Mouse (Mus musculus) cerebellum, adult 8-10 months (tissue): Measurements from ENCODE around the gene Duox2.
"Not testable (repeated sequence)": the region's sequence is repeated elsewhere in the genome, so short reads cannot be mapped to it uniquely, and the experiment has no call there.

Source experiments
- DNase-seq: peaks from one replicate; pipeline ENCODE4 v3.0.0; 2022

The Duox2 gene

GRCm38 (mm10) chr2:122298096-122298499 is at the start of gene Duox2:
Gene Duox2 (minus strand): TSS chr2:122298449.
- DNase-seq: no peak

DNA sequence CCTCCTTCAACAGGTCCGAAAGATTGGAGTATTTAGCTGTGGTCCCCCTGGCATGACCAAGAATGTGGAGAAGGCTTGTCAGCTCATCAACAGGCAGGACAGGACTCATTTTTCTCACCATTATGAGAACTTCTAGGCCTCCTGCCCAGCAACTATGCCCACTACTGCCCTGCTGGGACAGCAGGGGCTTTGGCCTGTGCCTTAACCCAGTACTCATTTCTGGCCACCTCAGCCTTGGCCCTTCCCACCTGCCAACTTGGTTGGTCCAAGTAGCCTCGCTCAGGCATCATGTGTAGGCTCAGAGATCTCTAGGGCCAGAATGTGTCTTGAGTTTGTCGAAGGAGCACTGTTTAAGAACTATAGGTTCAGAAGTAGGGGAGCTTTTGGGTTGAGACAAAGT is 49.0 kb upstream of the Duox2 start:
- DNase-seq: peak; percentile 35

GRCm38 (mm10) chr2:122346164-122346563 is 47.9 kb upstream of the Duox2 start:
- peak; percentile 38 for DNase-seq

- DNase-seq: peak; percentile 33
These were observed 47.1 kb upstream of the Duox2 start for GRCm38 (mm10) chr2:122345106-122345893.

DNA sequence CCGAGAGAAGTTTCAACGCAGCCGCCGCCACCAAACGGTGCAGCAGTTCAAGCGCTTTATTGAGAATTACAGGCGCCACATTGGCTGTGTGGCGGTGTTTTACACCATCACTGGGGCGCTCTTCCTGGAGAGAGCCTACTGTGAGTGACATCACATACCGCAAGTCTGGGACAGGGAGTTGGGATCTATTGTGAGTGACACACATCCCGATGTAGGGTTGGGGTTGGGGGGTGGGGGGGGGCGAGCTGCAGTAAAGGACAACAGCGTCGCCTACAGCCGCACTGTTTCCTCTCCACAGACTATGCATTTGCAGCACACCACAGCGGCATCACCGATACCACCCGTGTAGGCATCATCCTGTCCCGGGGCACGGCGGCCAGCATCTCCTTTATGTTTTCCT is 39.0 kb upstream of the Duox2 start:
- DNase-seq: no peak

DNA sequence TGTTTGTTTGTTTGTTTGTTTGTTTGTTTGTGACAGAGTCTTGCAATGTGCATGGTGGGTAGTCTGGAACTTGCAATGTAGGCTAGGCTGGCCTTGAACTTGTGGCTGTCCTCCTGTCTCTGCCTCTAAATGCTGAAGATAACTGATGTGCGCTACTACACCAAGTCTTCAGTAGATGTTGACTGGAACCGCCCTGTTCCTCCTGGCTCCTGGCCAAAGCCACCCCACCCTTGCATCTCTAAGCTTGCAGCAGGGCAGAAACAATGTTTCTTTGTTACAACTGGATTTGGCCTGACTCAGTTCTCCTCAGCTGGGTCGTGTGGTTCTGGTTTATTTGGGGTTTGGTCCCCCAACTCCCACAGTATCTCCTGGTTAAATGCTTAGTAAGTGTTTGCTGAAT is 35.9 kb upstream of the Duox2 start:
- no peak for DNase-seq

- no peak for DNase-seq
These were observed 34.0 kb upstream of the Duox2 start for GRCm38 (mm10) chr2:122332222-122332621.

GRCm38 (mm10) chr2:122330317-122330716 is 32.1 kb upstream of the Duox2 start:
- DNase-seq: not testable (repeated sequence)

GRCm38 (mm10) chr2:122327986-122328385 is 29.7 kb upstream of the Duox2 start:
- DNase-seq: no peak

- no peak for DNase-seq
These were observed 27.1 kb upstream of the Duox2 start for GRCm38 (mm10) chr2:122325361-122325760.

- DNase-seq: no peak
These were observed 26.3 kb upstream of the Duox2 start for GRCm38 (mm10) chr2:122324586-122324985.

DNA sequence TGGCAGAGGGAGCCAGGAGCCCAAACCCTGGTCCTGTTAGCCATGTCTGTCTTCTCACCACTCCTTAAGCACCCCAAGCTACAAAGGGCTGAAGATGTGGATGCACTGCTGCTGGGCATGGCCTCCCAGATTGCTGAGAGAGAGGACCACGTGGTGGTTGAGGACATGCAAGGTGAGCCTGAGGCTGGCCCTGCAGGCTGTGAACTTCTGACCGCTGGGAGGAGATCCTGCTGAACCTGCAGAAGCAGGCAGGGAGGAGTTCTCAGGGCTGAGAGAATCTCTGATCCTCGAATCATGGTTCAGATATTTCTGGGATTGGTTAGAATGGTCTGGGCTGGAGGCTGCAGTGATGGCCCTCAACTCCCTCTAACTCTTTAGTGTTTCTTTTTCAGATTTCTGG is 25.7 kb upstream of the Duox2 start:
- no peak for DNase-seq

- no peak for DNase-seq
These were observed 19.1 kb upstream of the Duox2 start for GRCm38 (mm10) chr2:122317384-122317783.

- no peak for DNase-seq
These were observed 17.1 kb upstream of the Duox2 start, which contains the start of gene Duox1 for GRCm38 (mm10) chr2:122315372-122315771. Gene Duox1 (plus strand): TSS chr2:122315672.

GRCm38 (mm10) chr2:122313536-122313935 is 15.3 kb upstream of the Duox2 start, which contains the start of gene Duoxa1:
Gene Duoxa1 (minus strand): TSS chr2:122313730.
- DNase-seq: no peak

DNA sequence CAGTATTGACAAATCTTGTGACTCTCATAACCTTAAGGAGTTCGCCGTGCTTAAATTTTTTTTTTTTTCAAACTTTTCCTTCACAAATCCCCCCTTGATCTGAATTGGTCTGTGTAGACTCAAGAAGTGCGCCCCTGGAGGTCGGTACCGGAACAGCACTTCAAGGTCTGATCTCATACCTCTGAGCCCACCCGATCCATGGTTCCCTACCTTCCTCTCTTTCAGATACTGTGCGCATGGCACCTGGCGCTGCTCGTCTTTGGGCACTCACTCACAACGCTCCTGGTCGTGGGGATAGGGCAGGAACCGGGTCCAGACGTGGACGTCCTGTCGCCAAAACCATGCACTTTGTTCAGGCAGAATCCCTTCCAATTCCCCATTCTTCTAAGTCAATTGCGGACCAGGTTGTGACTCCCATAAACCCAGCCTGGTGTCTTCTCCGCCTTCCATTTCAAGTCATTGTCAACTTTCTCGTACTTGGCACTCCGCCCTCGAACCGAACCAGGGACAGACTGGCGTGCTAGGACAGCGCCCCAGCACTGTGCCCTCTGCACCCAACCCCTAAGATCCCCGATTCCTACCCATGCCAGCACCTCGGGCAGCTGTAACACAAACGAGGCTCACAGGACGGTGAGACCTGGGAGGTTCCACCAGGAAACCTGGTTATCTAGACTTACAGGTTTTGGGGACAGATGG is 14.6 kb upstream of the Duox2 start:
- DNase-seq: peak; percentile 53

DNA sequence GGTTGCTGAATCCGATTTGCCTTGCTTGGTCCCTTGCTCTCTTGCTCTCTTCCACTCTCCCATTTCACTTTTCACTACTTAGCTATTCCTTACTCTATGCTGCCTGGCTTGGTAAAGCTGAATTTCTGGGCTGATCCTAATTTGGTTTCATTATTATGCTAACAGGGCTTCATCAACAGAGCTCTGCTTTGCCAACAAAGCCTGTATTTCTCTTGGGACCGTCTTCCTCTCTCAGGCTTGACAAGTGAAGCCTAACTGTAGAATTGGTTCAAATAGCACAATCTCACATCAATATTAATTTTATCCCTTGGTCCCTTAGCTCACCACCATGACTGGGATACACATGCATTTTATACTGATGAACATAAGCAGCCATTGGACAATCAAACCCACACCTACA is 13.3 kb upstream of the Duox2 start:
- no peak for DNase-seq

DNA sequence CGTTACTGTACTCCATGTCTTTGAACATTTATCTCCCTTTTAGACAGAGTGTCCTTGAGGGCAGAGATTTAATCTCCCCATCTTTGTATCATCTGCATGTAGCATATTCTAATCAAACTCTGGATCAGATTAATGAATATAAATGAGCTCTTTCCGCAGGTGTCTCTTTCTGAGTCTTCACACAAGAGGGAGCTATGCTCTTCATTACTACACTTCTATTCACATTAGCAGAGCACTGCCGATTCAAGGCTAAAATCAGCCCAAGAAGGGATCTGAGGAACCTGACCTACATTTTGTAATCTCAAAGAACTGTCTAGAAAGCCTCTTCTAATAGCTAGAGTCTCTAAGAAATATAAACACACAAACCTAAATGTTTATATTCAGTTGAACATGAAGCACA is 11.4 kb upstream of the Duox2 start:
- DNase-seq: no peak

GRCm38 (mm10) chr2:122306184-122306583 is 7.9 kb upstream of the Duox2 start:
- DNase-seq: no peak

DNA sequence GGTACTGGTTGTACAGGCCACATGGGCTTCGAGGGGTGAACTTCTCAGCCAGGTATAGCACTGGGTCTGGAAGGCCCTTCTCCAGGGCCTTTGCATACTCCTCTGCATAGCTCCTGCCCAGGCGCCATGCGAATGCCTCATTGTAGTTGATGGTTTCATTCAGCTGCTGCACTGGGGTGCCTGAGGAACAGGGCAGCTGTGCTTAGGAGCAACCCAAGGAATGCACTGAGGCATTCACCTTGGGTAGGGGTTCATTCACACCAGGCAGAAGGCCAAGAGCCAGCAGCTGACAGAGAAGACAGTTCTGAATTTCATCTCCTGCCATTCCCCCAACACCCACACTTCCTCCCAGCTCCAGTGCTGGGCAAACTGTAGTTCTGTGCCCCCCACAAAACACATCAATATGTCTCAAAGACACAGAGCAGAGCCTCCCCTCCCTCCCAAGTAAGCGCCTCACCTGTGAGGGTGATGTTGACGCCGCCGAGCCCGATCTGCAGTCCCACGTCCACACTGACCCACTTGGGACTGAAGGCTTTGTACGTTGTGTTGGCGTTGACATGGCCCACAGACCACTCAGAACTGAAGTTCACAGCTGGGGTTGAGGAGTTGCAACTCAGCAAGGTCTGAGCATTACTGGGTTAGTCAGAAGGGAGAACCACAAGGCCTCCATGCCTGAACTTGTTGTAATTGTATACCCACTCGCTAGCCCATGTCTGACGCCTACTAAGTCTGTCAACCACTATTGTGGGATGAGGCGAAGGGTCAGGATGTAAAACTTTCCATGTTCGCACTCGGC is 7.0 kb upstream of the Duox2 start:
- no peak for DNase-seq

DNA sequence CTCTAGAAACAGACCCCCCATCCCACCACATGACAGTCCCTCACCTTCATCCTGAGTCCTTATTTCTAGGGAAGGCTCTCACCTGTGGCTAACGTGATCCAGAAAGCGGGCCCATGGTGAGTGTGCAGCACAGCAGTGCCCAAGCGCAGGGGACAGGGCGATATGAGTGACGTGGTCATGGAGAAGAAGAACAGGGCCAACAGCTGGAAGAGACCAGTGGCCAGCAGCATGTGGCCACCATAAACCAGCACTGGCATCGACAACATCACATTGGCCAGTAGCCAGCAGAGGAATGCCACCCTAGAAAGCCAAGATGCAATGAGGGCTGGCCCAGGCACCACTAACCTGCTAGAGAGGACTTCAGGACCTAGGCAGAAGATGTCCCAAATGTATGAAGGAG is 6.3 kb upstream of the Duox2 start:
- no peak for DNase-seq

GRCm38 (mm10) chr2:122302574-122303241 is 4.5 kb upstream of the Duox2 start:
- DNase-seq: peak; percentile 54
